Mouse (Mus musculus) left cerebral cortex, adult 11 months (tissue): ENCODE measurements around the gene Ahctf1.

Source experiments
- DNase-seq: peaks from one replicate; pipeline ENCODE4 v3.0.0; 2022; ENCODE audit warnings: low spot score

Ahctf1 gene

GRCm38 (mm10) chr1:179713367-179713766 lies 90.1 kb downstream of the Ahctf1 start:
- no peak for DNase-seq

- no peak for DNase-seq
Measured at GRCm38 (mm10) chr1:179712658-179713057, 90.8 kb downstream of the Ahctf1 start.

- DNase-seq: no peak
Measured at GRCm38 (mm10) chr1:179710739-179711138, 92.7 kb downstream of the Ahctf1 start.

- DNase-seq: peak; percentile 76
Measured at GRCm38 (mm10) chr1:179709390-179709789, 94.1 kb downstream of the Ahctf1 start.

GRCm38 (mm10) chr1:179705154-179705553 lies 98.3 kb downstream of the Ahctf1 start:
- DNase-seq: no peak

- DNase-seq: no peak
Measured at GRCm38 (mm10) chr1:179704150-179704549, 99.3 kb downstream of the Ahctf1 start.
